26 mouse cellular contexts compared by ENCODE assay signal in the genomic region with DNA sequence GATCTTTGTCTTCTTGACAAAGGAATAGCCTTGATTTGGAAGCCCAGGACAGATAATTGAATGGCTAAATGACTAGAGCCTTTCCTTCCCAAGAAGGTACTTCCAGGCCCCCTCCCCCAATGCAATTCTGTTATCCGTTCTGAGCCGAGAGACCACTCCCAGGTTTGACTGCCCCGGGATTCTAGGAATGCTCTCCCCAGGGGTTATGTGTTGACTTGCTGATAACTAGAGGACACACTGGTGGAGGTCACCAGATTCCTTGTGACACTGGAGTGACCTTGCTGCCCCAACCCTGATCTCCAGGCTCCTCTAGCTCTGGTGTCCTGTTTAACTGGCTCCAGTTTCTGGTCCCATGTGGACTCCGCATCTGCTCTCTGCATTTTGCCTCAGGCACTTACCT. TPM values are rescaled to one million over a fixed set of nuclear protein-coding genes. Genes with fewer than 3 reads are reported as not detected.
DNase-seq lines count a peak whose midpoint lies in the region; ATAC-seq and TF ChIP-seq lines count a peak whose summit lies in the region.
"Had no signal": no experiment of that assay in that cellular context is flagged by ENCODE, and none has a peak within 500 bp of the region (broad histone marks: within the 10 kb centered on the region; RNA-seq: fewer than 3 reads in every experiment).

No protein-coding gene starts in this region.

- peak; percentile 8 to 33 for DNase-seq in lung, adult 18-20 months
- no peak for DNase-seq in lung, postnatal 0 days (ENCODE audit: low spot score)
- peak; percentile 75 for DNase-seq in midbrain, embryonic 11.5 days (ENCODE audit: low spot score, missing footprints)
- DNase-seq in ES-E14 (ENCODE audit: low read depth, low spot score), result peak; percentile 89
- DNase-seq in gastrocnemius, postnatal 36 days, result no peak
- no peak for DNase-seq in layer of hippocampus, adult 2 months (ENCODE audit: low spot score in 2 of 2)
- DNase-seq: adrenal gland, postnatal 10 days; cerebellum, adult 11 months; cerebellum, adult 8-10 months; cerebellum, postnatal 14 days; gastrocnemius, postnatal 10 days; heart, adult 2 months had no signal

- 50% methylated on average over 4 of the region's 4 CpGs for WGBS in lung, postnatal 0 days
- WGBS in midbrain, embryonic 11.5 days, result 32% methylated on average over 4 of the region's 4 CpGs
- 40% methylated on average over 4 of the region's 4 CpGs for WGBS in midbrain, embryonic 15.5 days

- TF ChIP-seq EP300 in lung, postnatal 0 days (IDR thresholded peaks at IDR 0.05), result no peak

- no peaks in the 10 kb centered on the region; the same call in 1 of the 2 replicates for H3K36me3 ChIP-seq in lung, postnatal 0 days (ENCODE audit: insufficient read depth, low read length)
- peaks cover 2% of the 10 kb centered on the region; the same call in 1 of the 2 replicates for H3K36me3 ChIP-seq in midbrain, embryonic 11.5 days (ENCODE audit: control insufficient read depth, insufficient read depth, low read length)
- 0 out of 2 replicates have a peak, but pooled peaks cover under 1% of the 10 kb centered on the region for H3K36me3 ChIP-seq in midbrain, embryonic 15.5 days (replicated peaks)
- peaks cover 11% of the 10 kb centered on the region for H3K36me3 ChIP-seq in ES-E14 (ENCODE audit: control insufficient read depth, insufficient read depth, low read length, poor library complexity, severe bottlenecking)
- H3K36me3 ChIP-seq: intestine, embryonic 15.5 days had no signal

- no peaks in the 10 kb centered on the region for H3K27me3 ChIP-seq in lung, postnatal 0 days (replicated peaks; ENCODE audit: insufficient read depth, low read length)
- no peaks in the 10 kb centered on the region for H3K27me3 ChIP-seq in midbrain, embryonic 11.5 days (ENCODE audit: control insufficient read depth, insufficient read depth, low read length)
- peaks cover 8% of the 10 kb centered on the region for H3K27me3 ChIP-seq in midbrain, embryonic 15.5 days (replicated peaks)
- H3K27me3 ChIP-seq: embryonic facial prominence, embryonic 13.5 days; forebrain, embryonic 12.5 days; heart, embryonic 12.5 days; intestine, embryonic 15.5 days had no signal

- ATAC-seq in lung, postnatal 0 days, result no peak
- ATAC-seq in midbrain, embryonic 11.5 days (ENCODE audit: low FRiP score), result no peak
- ATAC-seq in midbrain, embryonic 15.5 days (replicated peaks), result no peak
- ATAC-seq: forebrain, embryonic 16.5 days; hindbrain, postnatal 0 days; intestine, embryonic 15.5 days had no signal

- intact Hi-C loops in gastrocnemius, postnatal 36 days (cut with DNase I), result no loop called here

- no peak overlapping the region for H3K9ac ChIP-seq in lung, postnatal 0 days (replicated peaks; ENCODE audit: low read depth)
- no peak overlapping the region for H3K9ac ChIP-seq in midbrain, embryonic 11.5 days (ENCODE audit: low read length)
- H3K9ac ChIP-seq in midbrain, embryonic 15.5 days, result no peak overlapping the region
- H3K9ac ChIP-seq in ES-E14 (ENCODE audit: insufficient read depth, low read depth, low read length, poor library complexity, severe bottlenecking), result peak overlapping the region; percentile 46
- H3K9ac ChIP-seq: embryonic facial prominence, embryonic 13.5 days; forebrain, embryonic 12.5 days; heart, embryonic 12.5 days; hindbrain, embryonic 13.5 days; intestine, embryonic 15.5 days had no signal

- no peak overlapping the region for H3K4me2 ChIP-seq in lung, postnatal 0 days (replicated peaks; ENCODE audit: low read depth, low read length)
- H3K4me2 ChIP-seq in midbrain, embryonic 11.5 days, result no peak overlapping the region
- H3K4me2 ChIP-seq in midbrain, embryonic 15.5 days, result no peak overlapping the region
- H3K4me2 ChIP-seq: embryonic facial prominence, embryonic 13.5 days; forebrain, embryonic 12.5 days; heart, embryonic 12.5 days; hindbrain, embryonic 13.5 days; intestine, embryonic 15.5 days had no signal

- H3K9me3 ChIP-seq in lung, postnatal 0 days (ENCODE audit: low read length), result no peaks in the 10 kb centered on the region
- H3K9me3 ChIP-seq in midbrain, embryonic 11.5 days (ENCODE audit: control insufficient read depth, low read length), result no peaks in the 10 kb centered on the region
- H3K9me3 ChIP-seq in midbrain, embryonic 15.5 days, result no peaks in the 10 kb centered on the region
- H3K9me3 ChIP-seq in ES-E14 (ENCODE audit: control insufficient read depth, insufficient read depth, low read depth, low read length), result no peaks in the 10 kb centered on the region
- H3K9me3 ChIP-seq: embryonic facial prominence, embryonic 13.5 days; forebrain, embryonic 12.5 days; heart, embryonic 12.5 days; hindbrain, embryonic 13.5 days; intestine, embryonic 15.5 days had no signal

- in situ Hi-C loops in ES-E14 (cut with MboI; ENCODE audit: low sequenced_read_pairs in 2 of 2, unreplicated experiment in 2 of 2), result no loop called here

- no peak for TF ChIP-seq CTCF in lung, postnatal 0 days (IDR thresholded peaks at IDR 0.05)
- TF ChIP-seq CTCF in layer of hippocampus, adult 2 months (conservative IDR thresholded peaks at IDR 0.05), result no peak

- H3K4me1 ChIP-seq in lung, postnatal 0 days (ENCODE audit: insufficient read depth, low read depth, low read length), result peaks cover 13% of the 10 kb centered on the region
- H3K4me1 ChIP-seq in midbrain, embryonic 11.5 days (ENCODE audit: control insufficient read depth, insufficient read depth, low read length), result peaks cover 15% of the 10 kb centered on the region
- peaks cover 19% of the 10 kb centered on the region for H3K4me1 ChIP-seq in midbrain, embryonic 15.5 days
- peaks cover 5 to 11% of the 10 kb centered on the region in 2 experiments for H3K4me1 ChIP-seq in ES-E14 (ENCODE audit: control insufficient read depth in 2 of 2, insufficient read depth in 2 of 2, low read length in 2 of 2, poor library complexity in 1 of 2)

- H3K27ac ChIP-seq in lung, postnatal 0 days (ENCODE audit: low read length), result no peak overlapping the region
- no peak overlapping the region for H3K27ac ChIP-seq in midbrain, embryonic 11.5 days (ENCODE audit: low read depth, low read length)
- H3K27ac ChIP-seq in midbrain, embryonic 15.5 days, result no peak overlapping the region
- H3K27ac ChIP-seq in ES-E14 (ENCODE audit: insufficient read depth, low read depth, low read length, poor library complexity, severe bottlenecking), result peak overlapping the region; percentile 96
- no peak overlapping the region for H3K27ac ChIP-seq in layer of hippocampus, adult 2 months
- H3K27ac ChIP-seq: embryonic facial prominence, embryonic 13.5 days; forebrain, embryonic 12.5 days; heart, adult 2 months; hindbrain, embryonic 13.5 days; hindbrain, postnatal 0 days; intestine, embryonic 15.5 days had no signal

- no peak overlapping the region for H3K4me3 ChIP-seq in lung, postnatal 0 days (ENCODE audit: low read depth, low read length)
- no peak overlapping the region for H3K4me3 ChIP-seq in midbrain, embryonic 11.5 days (ENCODE audit: low read depth, low read length)
- H3K4me3 ChIP-seq in midbrain, embryonic 15.5 days, result no peak overlapping the region
- peak overlapping the region; percentile 30 to 37 for H3K4me3 ChIP-seq in ES-E14 (ENCODE audit: insufficient read depth in 1 of 2, low read depth in 1 of 2, low read length in 2 of 2, poor library complexity in 1 of 2, severe bottlenecking in 1 of 2)
- H3K4me3 ChIP-seq in layer of hippocampus, adult 2 months, result no peak overlapping the region
- H3K4me3 ChIP-seq: embryonic facial prominence, embryonic 13.5 days; forebrain, embryonic 12.5 days; heart, adult 2 months; heart, embryonic 12.5 days; hindbrain, embryonic 13.5 days; intestine, embryonic 15.5 days had no signal

TF ChIP-seq in ES-E14, 5 proteins besides CTCF, POLR2A, EP300 and RAD21:
- peak; percentile 68 for TF ChIP-seq CHD2 (IDR thresholded peaks at IDR 0.05; ENCODE audit: low read depth, low read length)
- TF ChIP-seq ZC3H11A (IDR thresholded peaks at IDR 0.05; ENCODE audit: borderline replicate concordance, low read depth, low read length), result no peak
- peak; percentile 62; the same call in 1 of the 2 replicates for TF ChIP-seq HCFC1 (IDR thresholded peaks at IDR 0.05; ENCODE audit: borderline replicate concordance, insufficient read depth, low read length)

RNA-seq across cellular contexts. Expression of a gene that starts 2.4 kb away (rescaled TPM):
- 1.5 and 1.8 TPM in 2 replicates for polyA plus RNA-seq in lung, postnatal 0 days (2015; fragmentation: Nextera tagmentation; extraction: Ambion mirVana)
- 25.7 and 29.8 TPM in 2 replicates for polyA plus RNA-seq in midbrain, embryonic 11.5 days (2014; fragmentation: Nextera tagmentation; extraction: Ambion mirVana)
- 4.0 and 4.9 TPM in 2 replicates for polyA plus RNA-seq in midbrain, embryonic 15.5 days (2015; fragmentation: Nextera tagmentation; extraction: Ambion mirVana)
- total RNA-seq in ES-E14 (2012; rRNA removed), result 281 and 391 TPM in 2 replicates
- under 1 TPM; 0.32 to 0.66 TPM for total RNA-seq in gastrocnemius, postnatal 36 days (2021)
- total RNA-seq in layer of hippocampus, adult 2 months (2021), result 1 to 10 TPM; 1.8 to 2.6 TPM

RNA-seq across cellular contexts. Expression of a gene that starts 34.9 kb away (rescaled TPM):
- 32.0 and 38.2 TPM in 2 replicates for polyA plus RNA-seq in lung, postnatal 0 days (2015; fragmentation: Nextera tagmentation; extraction: Ambion mirVana)
- polyA plus RNA-seq in midbrain, embryonic 11.5 days (2014; fragmentation: Nextera tagmentation; extraction: Ambion mirVana), result 58.6 and 61.3 TPM in 2 replicates
- 39.8 and 42.1 TPM in 2 replicates for polyA plus RNA-seq in midbrain, embryonic 15.5 days (2015; fragmentation: Nextera tagmentation; extraction: Ambion mirVana)
- total RNA-seq in ES-E14 (2012; rRNA removed), result 15.5 and 17.2 TPM in 2 replicates
- total RNA-seq in gastrocnemius, postnatal 36 days (2021), result 10 to 100 TPM; 13.2 to 13.4 TPM
- total RNA-seq in layer of hippocampus, adult 2 months (2021), result 10 to 100 TPM; 28.4 to 31.3 TPM

RNA-seq across cellular contexts. Expression of a gene that starts 35.6 kb away (rescaled TPM):
- 0.35 TPM in 2 replicates for polyA plus RNA-seq in lung, postnatal 0 days (2015; fragmentation: Nextera tagmentation; extraction: Ambion mirVana)
- not detected in 2 replicates for polyA plus RNA-seq in midbrain, embryonic 11.5 days (2014; fragmentation: Nextera tagmentation; extraction: Ambion mirVana)
- not detected in 2 replicates for polyA plus RNA-seq in midbrain, embryonic 15.5 days (2015; fragmentation: Nextera tagmentation; extraction: Ambion mirVana)
- 25.7 and 30.8 TPM in 2 replicates for total RNA-seq in ES-E14 (2012; rRNA removed)
- not detected for total RNA-seq in gastrocnemius, postnatal 36 days (2021)
- not detected for total RNA-seq in layer of hippocampus, adult 2 months (2021)
- total RNA-seq: adrenal gland, postnatal 10 days; adrenal gland, postnatal 4 days; common myeloid progenitor, adult 5-6 weeks; gastrocnemius, postnatal 10 days; heart, adult 2 months; hematopoietic stem cell, adult 5-6 weeks; hindbrain, postnatal 0 days had no signal
- polyA plus RNA-seq: brain, embryonic 14.5 days; embryonic facial prominence, embryonic 13.5 days; forebrain, embryonic 12.5 days; forebrain, embryonic 16.5 days; frontal cortex, adult 2 months; heart, embryonic 12.5 days; heart, postnatal 0 days; hindbrain, embryonic 13.5 days; hindbrain, postnatal 0 days; intestine, embryonic 15.5 days had no signal

Comparison
In these comparisons a context has a peak if more than half of its experiments do, and no peak if none do; other contexts are left out.
1. DNase-seq: peak in lung, adult 18-20 months (2 of 2), midbrain, embryonic 11.5 days (single experiment) and ES-E14 (single experiment); none in lung, postnatal 0 days (single experiment), gastrocnemius, postnatal 36 days (0 of 2) and layer of hippocampus, adult 2 months (0 of 2).
2. H3K4me3 ChIP-seq: peak in ES-E14 (2 of 2); none in lung, postnatal 0 days (single experiment), midbrain, embryonic 11.5 days (single experiment), midbrain, embryonic 15.5 days (single experiment) and layer of hippocampus, adult 2 months (single experiment).
3. RNA of a gene that starts 2.4 kb away (total RNA-seq): 281 to 391 TPM in ES-E14; 1.8 to 2.6 TPM in layer of hippocampus, adult 2 months and 0.32 to 0.66 TPM in gastrocnemius, postnatal 36 days; every median in the first group is over 10 times any median in the second.
4. RNA of a gene that starts 35.6 kb away (total RNA-seq): 25.7 to 30.8 TPM in ES-E14; not detected in layer of hippocampus, adult 2 months and not detected in gastrocnemius, postnatal 36 days; every median in the first group is over 10 times any median in the second.